Mouse (Mus musculus) lung, postnatal 4 days (tissue): ENCODE results near the gene Gata2.

ENCODE experiments used
- DNase-seq, 2 experiments: peaks; one replicate each; pipeline ENCODE4 v3.0.0; 2021

The Gata2 gene

GRCm38 (mm10) chr6:88196054-88196732 lies 2.5 kb downstream of the Gata2 start:
- peak; percentile 14 to 29 for DNase-seq

GRCm38 (mm10) chr6:88196733-88197312 lies 3.1 kb downstream of the Gata2 start:
- peak in 1 of 2 experiments; percentile 14 for DNase-seq

GRCm38 (mm10) chr6:88197313-88198069 lies 3.8 kb downstream of the Gata2 start:
- DNase-seq: peak; percentile 72 to 82

- peak; percentile 89 to 94 for DNase-seq
Observed at GRCm38 (mm10) chr6:88198070-88198940, 4.6 kb downstream of the Gata2 start.

GRCm38 (mm10) chr6:88199001-88199717 lies 5.5 kb downstream of the Gata2 start:
- DNase-seq: peak; percentile 30 to 45

GRCm38 (mm10) chr6:88199718-88200692 lies 6.3 kb downstream of the Gata2 start:
- peak in 1 of 2 experiments; percentile 23 for DNase-seq

- DNase-seq: no peak
Observed at GRCm38 (mm10) chr6:88200693-88201609, 7.3 kb downstream of the Gata2 start.

- no peak for DNase-seq
Observed at GRCm38 (mm10) chr6:88201926-88202700, 8.4 kb downstream of the Gata2 start.

GRCm38 (mm10) chr6:88202921-88203690 lies 9.4 kb downstream of the Gata2 start:
- DNase-seq: peak; percentile 60 to 70

- DNase-seq: no peak
Observed at GRCm38 (mm10) chr6:88203791-88204405, 10.2 kb downstream of the Gata2 start.

GRCm38 (mm10) chr6:88204531-88205385 lies 11.1 kb downstream of the Gata2 start:
- DNase-seq: no peak

GRCm38 (mm10) chr6:88205386-88205700 lies 11.7 kb downstream of the Gata2 start:
- peak; percentile 54 to 66 for DNase-seq

- peak; percentile 54 to 71 for DNase-seq
Observed at GRCm38 (mm10) chr6:88205937-88206336, 12.2 kb downstream of the Gata2 start.

GRCm38 (mm10) chr6:88206566-88206965 lies 12.9 kb downstream of the Gata2 start:
- no peak for DNase-seq

- no peak for DNase-seq
Observed at GRCm38 (mm10) chr6:88207403-88208033, 13.8 kb downstream of the Gata2 start.

- no peak for DNase-seq
Observed at GRCm38 (mm10) chr6:88208321-88208720, 14.6 kb downstream of the Gata2 start.
